Mouse (Mus musculus) hindbrain, postnatal 0 days (tissue): ENCODE measurements around the gene Nxn. TPM values are rescaled to one million over a fixed set of nuclear protein-coding genes. Genes with fewer than 3 reads are reported as not detected.

Source experiments
- ATAC-seq: fragments of 200-750 bp; cut with Nextera tagmentation; 2 replicates; pipeline ENCODE4 v1.8.0; 2017; ENCODE audit warnings: mild to moderate bottlenecking, moderate TSS enrichment, moderate library complexity
- DNase-seq: peaks from one replicate; pipeline ENCODE4 v3.0.0-alpha.2; 2015; ENCODE audit warnings: low spot score
- H3K27ac ChIP-seq: fragments of 300-500 bp; sonication (generic); 2 replicates; pipeline ENCODE4 v1.5.1; 2014; ENCODE audit warnings: mild to moderate bottlenecking
- H3K27me3 ChIP-seq: fragments of 300-500 bp; sonication (generic); 2 replicates; pipeline ENCODE4 v1.6.1; 2014; ENCODE audit warnings: low read length, mixed read lengths; ENCODE audit not compliant: insufficient read depth
- H3K36me3 ChIP-seq: fragments of 300-500 bp; sonication (generic); 2 replicates; pipeline ENCODE4 v1.6.1; 2014; ENCODE audit warnings: low read length, mixed read lengths; ENCODE audit not compliant: insufficient read depth
- H3K4me1 ChIP-seq: fragments of 300-500 bp; sonication (generic); 2 replicates; pipeline ENCODE4 v1.6.1; 2014; ENCODE audit warnings: antibody characterized with exemption, low read length, mixed read lengths; ENCODE audit not compliant: insufficient read depth
- H3K4me2 ChIP-seq: fragments of 300-500 bp; sonication (generic); 2 replicates; pipeline ENCODE4 v1.6.1; 2014; ENCODE audit warnings: low read depth, mild to moderate bottlenecking, low read length, moderate library complexity, mixed read lengths
- H3K4me3 ChIP-seq: fragments of 300-500 bp; sonication (generic); 2 replicates; pipeline ENCODE4 v1.5.1; 2014; ENCODE audit warnings: low read length
- H3K9ac ChIP-seq: fragments of 300-500 bp; sonication (generic); replicated peaks from 2 replicates; pipeline ENCODE4 v1.6.1; 2014; ENCODE audit warnings: mild to moderate bottlenecking, low read length, moderate library complexity, mixed read lengths
- H3K9me3 ChIP-seq: fragments of 300-500 bp; sonication (generic); 2 replicates; pipeline ENCODE4 v1.6.1; 2016; ENCODE audit warnings: low read length, mixed read lengths
- CTCF ChIP-seq: IDR thresholded peaks from 2 replicates; pipeline ENCODE4 v1.5.1; 2016; ENCODE audit warnings: antibody characterized with exemption, control low read depth, low read depth
- WGBS: fragments of 180-500 bp; shearing (Covaris S2); extraction: QIAGEN DNeasy Blood & Tissue Kit; methylation state at CpG from one replicate; pipeline ENCODE4 v1.1.7; 2014; 5-methylcytosine and 5-hydroxymethylcytosine counted together
- polyA plus RNA-seq: library from polyadenylated mRNA; unstranded; fragments of >200 nt; fragmentation: Nextera tagmentation; extraction: Ambion mirVana; gene quantifications from 2 replicates; pipeline ENCODE4 v1.2.1, GENCODE M21; 2015
- total RNA-seq: library from RNA; depleted of rRNA; stranded (reverse); fragments of >200 nt; gene quantifications from 2 replicates; pipeline ENCODE4 v1.2.3, GENCODE M21; 2014

Gene Nxn
- total and polyA plus RNA-seq, 2 experiments from 2014 or later: 21.2 to 36.6 TPM

- Histone ChIP-seq H3K4me2 (no peak overlapping the region), H3K9ac (no peak overlapping the region), H3K9me3 (no peaks in the 10 kb centered on the region), H3K4me1 (no peaks in the 10 kb centered on the region), H3K4me3 (no peak overlapping the region), H3K27me3 (no peaks in the 10 kb centered on the region), H3K27ac (no peak overlapping the region), H3K36me3 (no peaks in the 10 kb centered on the region)
- TF ChIP-seq CTCF: no peak
- ATAC-seq (no peak), DNase-seq (no peak)
- 32% methylated on average over 13 of the region's 13 CpGs for WGBS
These were observed 16.1 kb downstream of the Nxn start for GRCm38 (mm10) chr11:76382711-76383324.

GRCm38 (mm10) chr11:76381201-76381885 is 17.6 kb downstream of the Nxn start:
- no peak overlapping the region for H3K9ac ChIP-seq
- no peak overlapping the region for H3K4me3 ChIP-seq
- H3K27ac ChIP-seq: no peak overlapping the region
- TF ChIP-seq CTCF: no peak
- ATAC-seq (no peak), DNase-seq (no peak)
- WGBS: 84% methylated on average over 15 of the region's 15 CpGs
- no peaks in the 10 kb centered on the region for H3K27me3 ChIP-seq
- H3K9me3 ChIP-seq: no peaks in the 10 kb centered on the region
- H3K4me2 ChIP-seq: no peak overlapping the region
- no peaks in the 10 kb centered on the region for H3K4me1 ChIP-seq
- H3K36me3 ChIP-seq: no peaks in the 10 kb centered on the region

GRCm38 (mm10) chr11:76379921-76380544 is 18.9 kb downstream of the Nxn start:
- no peak for TF ChIP-seq CTCF
- Histone ChIP-seq H3K9ac (no peak overlapping the region), H3K9me3 (no peaks in the 10 kb centered on the region), H3K36me3 (no peaks in the 10 kb centered on the region), H3K4me2 (no peak overlapping the region), H3K27me3 (no peaks in the 10 kb centered on the region), H3K4me3 (no peak overlapping the region), H3K27ac (no peak overlapping the region), H3K4me1 (no peaks in the 10 kb centered on the region)
- ATAC-seq (no peak), DNase-seq (no peak)
- WGBS: 45% methylated on average over 11 of the region's 11 CpGs

- ATAC-seq (no peak), DNase-seq (no peak)
- WGBS: 82% methylated on average over 3 of the region's 3 CpGs
- Histone ChIP-seq H3K4me1 (0 out of 2 replicates have a peak, but pooled peaks cover 9% of the 10 kb centered on the region), H3K27ac (no peak overlapping the region), H3K9ac (no peak overlapping the region), H3K36me3 (no peaks in the 10 kb centered on the region), H3K4me3 (no peak overlapping the region), H3K27me3 (no peaks in the 10 kb centered on the region), H3K9me3 (no peaks in the 10 kb centered on the region), H3K4me2 (no peak overlapping the region)
- TF ChIP-seq CTCF: no peak
These were observed 22.5 kb downstream of the Nxn start for GRCm38 (mm10) chr11:76376425-76376824.

- peak; percentile 61 for DNase-seq
- Histone ChIP-seq H3K27ac (peak overlapping the region; percentile 46; the same call in 1 of the 2 replicates), H3K9ac (no peak overlapping the region), H3K27me3 (no peaks in the 10 kb centered on the region), H3K4me1 (0 out of 2 replicates have a peak, but pooled peaks cover 9% of the 10 kb centered on the region), H3K9me3 (no peaks in the 10 kb centered on the region), H3K4me3 (no peak overlapping the region), H3K36me3 (no peaks in the 10 kb centered on the region), H3K4me2 (no peak overlapping the region)
- 55% methylated on average over 17 of the region's 17 CpGs for WGBS
- ATAC-seq: peak; percentile 53; the same call in 1 of the 2 replicates
- no peak for TF ChIP-seq CTCF
These were observed 24.3 kb downstream of the Nxn start for GRCm38 (mm10) chr11:76374491-76375185.

DNA sequence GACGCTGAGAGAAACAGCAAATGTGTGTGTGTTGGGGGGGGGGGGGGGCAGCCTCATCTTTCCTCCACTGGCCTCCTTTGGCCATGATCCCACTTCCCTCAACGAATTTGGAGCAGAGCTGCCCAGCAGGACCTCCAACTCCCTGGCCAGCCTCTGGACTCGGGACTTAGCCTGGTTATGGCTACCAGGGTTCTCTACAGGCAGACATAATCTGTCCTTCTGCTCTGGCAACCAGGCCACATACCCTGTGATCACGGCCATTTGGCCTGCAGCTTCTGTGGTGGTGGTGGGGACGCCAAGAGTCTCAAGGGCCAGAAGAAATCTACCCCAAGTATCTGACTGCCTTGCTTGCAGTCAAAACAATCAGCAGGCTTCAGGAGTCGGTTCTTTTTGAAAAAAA is 26.4 kb downstream of the Nxn start:
- H3K27ac ChIP-seq: no peak overlapping the region
- DNase-seq: no peak
- H3K27me3 ChIP-seq: no peaks in the 10 kb centered on the region
- no peak for TF ChIP-seq CTCF
- ATAC-seq: 0 out of 2 replicates have a peak, but pooled peaks have one; percentile 24
- no peaks in the 10 kb centered on the region for H3K9me3 ChIP-seq
- H3K36me3 ChIP-seq: no peaks in the 10 kb centered on the region
- no peak overlapping the region for H3K4me3 ChIP-seq
- WGBS: 34% methylated on average over 6 of the region's 6 CpGs
- 0 out of 2 replicates have a peak, but pooled peaks cover 9% of the 10 kb centered on the region for H3K4me1 ChIP-seq
- H3K4me2 ChIP-seq: no peak overlapping the region
- H3K9ac ChIP-seq: no peak overlapping the region
